Comparison of ENCODE assay signal across 7 mouse cellular contexts in the genomic region with DNA sequence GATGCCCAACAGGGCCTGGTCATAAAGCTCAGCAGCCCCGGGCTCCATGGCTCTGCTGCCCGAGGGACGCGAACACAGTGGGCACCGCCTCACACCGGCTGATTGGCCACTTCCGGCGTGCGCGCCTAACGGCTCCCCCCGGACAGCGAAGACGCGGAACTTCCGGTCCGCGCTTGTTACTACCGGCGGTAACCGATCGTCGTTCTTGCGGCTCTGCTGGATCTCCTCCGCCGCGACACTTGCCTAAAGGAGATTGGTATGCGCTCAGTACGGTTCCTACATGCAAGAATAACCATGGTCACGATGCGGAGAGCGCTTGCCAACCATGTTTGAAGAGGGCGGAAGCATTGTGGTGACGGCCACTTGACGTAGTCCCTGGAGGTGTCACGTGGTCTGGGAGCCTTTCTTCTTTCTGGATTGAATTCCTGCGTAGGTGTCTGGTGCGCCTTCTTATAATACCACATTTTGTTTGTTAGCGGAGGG. TPM values are rescaled to one million over a fixed set of nuclear protein-coding genes. Genes with fewer than 3 reads are reported as not detected.
DNase-seq lines count a peak whose midpoint lies in the region; ATAC-seq lines count a peak whose summit lies in the region.

Nudcd3 (minus strand) TSS at position 329 of the 483 bp plus-strand sequence.

- no peaks in the 10 kb centered on the region for H3K27me3 ChIP-seq in embryonic facial prominence, embryonic 11.5 days (ENCODE audit: control insufficient read depth, insufficient read depth, low read length)
- H3K27me3 ChIP-seq in limb, embryonic 10.5 days (ENCODE audit: low read depth, poor library complexity, severe bottlenecking), result no peaks in the 10 kb centered on the region
- no peaks in the 10 kb centered on the region for H3K27me3 ChIP-seq in midbrain, embryonic 13.5 days

- no peaks in the 10 kb centered on the region for H3K36me3 ChIP-seq in embryonic facial prominence, embryonic 11.5 days (replicated peaks; ENCODE audit: control insufficient read depth, insufficient read depth, low read depth, low read length)
- H3K36me3 ChIP-seq in limb, embryonic 10.5 days, result peaks cover 14% of the 10 kb centered on the region; the same call in 1 of the 2 replicates
- H3K36me3 ChIP-seq in midbrain, embryonic 13.5 days, result 0 out of 2 replicates have a peak, but pooled peaks cover 4% of the 10 kb centered on the region

- H3K4me2 ChIP-seq in embryonic facial prominence, embryonic 11.5 days (ENCODE audit: low read depth, low read length), result peak within 1 kb of the TSS; percentile 90
- peak within 1 kb of the TSS; percentile 81 for H3K4me2 ChIP-seq in midbrain, embryonic 13.5 days (replicated peaks)

- WGBS in embryonic facial prominence, embryonic 11.5 days, result under 1% methylated on average over 39 of the region's 39 CpGs
- under 1% methylated on average over 39 of the region's 39 CpGs for WGBS in limb, embryonic 10.5 days
- under 1% methylated on average over 37 of the region's 39 CpGs for whole genome bisulfite sequencing in midbrain, embryonic 13.5 days

- H3K4me1 ChIP-seq in embryonic facial prominence, embryonic 11.5 days (ENCODE audit: control insufficient read depth, insufficient read depth, low read length), result no peaks in the 10 kb centered on the region; the same call in 1 of the 2 replicates
- peaks cover 22% of the 10 kb centered on the region for H3K4me1 ChIP-seq in limb, embryonic 10.5 days
- H3K4me1 ChIP-seq in midbrain, embryonic 13.5 days (replicated peaks), result peaks cover 28% of the 10 kb centered on the region

- peak within 1 kb of the TSS; percentile 92 for H3K9ac ChIP-seq in embryonic facial prominence, embryonic 11.5 days (replicated peaks; ENCODE audit: low read length)
- peak within 1 kb of the TSS; percentile 95 for H3K9ac ChIP-seq in midbrain, embryonic 13.5 days (replicated peaks)

- peak within 1 kb of the TSS; percentile 84 for H3K27ac ChIP-seq in embryonic facial prominence, embryonic 11.5 days (replicated peaks; ENCODE audit: low read depth, low read length)
- H3K27ac ChIP-seq in limb, embryonic 10.5 days, result peak within 1 kb of the TSS; percentile 97
- H3K27ac ChIP-seq in midbrain, embryonic 13.5 days, result peak within 1 kb of the TSS; percentile 94

- DNase-seq in adrenal gland, postnatal 14 days, result peak; percentile 93
- peak; percentile 92 for DNase-seq in embryonic facial prominence, embryonic 11.5 days (ENCODE audit: low spot score)
- DNase-seq in kidney, adult 11 months, result peak; percentile 87
- DNase-seq in limb, embryonic 10.5 days (ENCODE audit: low spot score), result peak; percentile 95
- peak; percentile 84 for DNase-seq in spleen, adult 12 weeks (ENCODE audit: low spot score)

- no peaks in the 10 kb centered on the region for H3K9me3 ChIP-seq in embryonic facial prominence, embryonic 11.5 days (replicated peaks; ENCODE audit: control insufficient read depth, low read length)
- H3K9me3 ChIP-seq in limb, embryonic 10.5 days (replicated peaks), result no peaks in the 10 kb centered on the region
- H3K9me3 ChIP-seq in midbrain, embryonic 13.5 days, result no peaks in the 10 kb centered on the region

- H3K4me3 ChIP-seq in embryonic facial prominence, embryonic 11.5 days (ENCODE audit: low read depth, low read length), result peak within 1 kb of the TSS; percentile 96
- peak within 1 kb of the TSS; percentile 97 for H3K4me3 ChIP-seq in limb, embryonic 10.5 days
- peak within 1 kb of the TSS; percentile 93 for H3K4me3 ChIP-seq in midbrain, embryonic 13.5 days (replicated peaks)

- ATAC-seq in embryonic facial prominence, embryonic 11.5 days (replicated peaks; ENCODE audit: insufficient number of reproducible peaks, low FRiP score, low TSS enrichment, low read depth), result peak; percentile 91
- ATAC-seq in granulocyte monocyte progenitor cell, adult 5-6 weeks (replicated peaks; ENCODE audit: poor library complexity, severe bottlenecking), result peak; percentile 93
- peak; percentile 97 for ATAC-seq in midbrain, embryonic 13.5 days

RNA-seq across cellular contexts. Expression of gene Nudcd3, which starts in this region (rescaled TPM):
- 46.6 and 49.7 TPM in 2 replicates for total RNA-seq in adrenal gland, postnatal 14 days (2021)
- polyA plus RNA-seq in embryonic facial prominence, embryonic 11.5 days (2014; fragmentation: Nextera tagmentation; extraction: Ambion mirVana), result 41.7 and 43.0 TPM in 2 replicates
- 27.0 and 29.7 TPM in 2 replicates for total RNA-seq in granulocyte monocyte progenitor cell, adult 5-6 weeks (2014; fragmentation: Nextera tagmentation)
- total RNA-seq in granulocyte monocyte progenitor cell, adult 5-6 weeks (2017), result 27.0 and 35.4 TPM in 2 replicates
- 52.2 and 55.3 TPM in 2 replicates for polyA plus RNA-seq in limb, embryonic 10.5 days (2016; fragmentation: Nextera tagmentation; extraction: Ambion mirVana)
- polyA plus RNA-seq in midbrain, embryonic 13.5 days (2015; fragmentation: Nextera tagmentation; extraction: Ambion mirVana), result 62.7 and 65.7 TPM in 2 replicates

Comparison
In these comparisons a context has a peak if more than half of its experiments do, and no peak if none do; other contexts are left out.
1. Peak in every context shown above with its lines: DNase-seq, ATAC-seq, H3K4me3 ChIP-seq and H3K27ac ChIP-seq.